Mouse (Mus musculus): Measurements from ENCODE around the gene Col6a1. TPM values are rescaled to one million over a fixed set of nuclear protein-coding genes. Genes with fewer than 3 reads are reported as not detected.

Gene Col6a1
- polyA plus RNA-seq, 1 experiment from 2014 or later = 24.1 TPM

DNA sequence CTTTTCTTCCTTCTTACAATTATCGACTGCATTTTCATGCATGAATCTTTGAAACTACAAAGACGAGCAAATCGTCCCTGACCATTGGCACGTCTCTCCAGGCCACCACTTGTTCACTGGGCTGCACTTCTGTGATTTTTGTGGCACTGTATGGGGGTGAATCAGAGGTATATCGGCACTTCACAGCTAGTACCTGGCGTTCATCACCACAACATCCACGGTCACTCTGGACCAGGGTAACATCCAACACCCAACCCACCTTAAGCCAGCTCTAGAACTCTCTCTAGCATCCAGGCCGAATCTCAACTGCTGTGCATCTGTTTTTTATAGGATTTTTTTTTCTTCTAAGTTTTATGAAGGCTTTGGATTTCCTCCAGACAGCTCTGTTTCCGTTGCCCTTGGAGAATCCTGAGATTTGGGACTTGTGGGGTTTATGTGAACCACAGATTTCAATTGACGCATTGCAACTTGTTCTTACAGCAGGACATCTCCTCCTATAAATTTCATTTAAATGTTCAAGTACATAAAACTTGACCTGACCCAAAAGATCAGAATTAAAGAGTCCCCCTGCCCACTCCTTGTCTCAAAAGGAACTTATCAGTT is 30.6 kb downstream of the Col6a1 start:
- no peaks in the 10 kb centered on the region for H3K9me3 ChIP-seq
- WGBS = 88% methylated on average over 10 of the region's 10 CpGs
- ATAC-seq (ENCODE audit: low FRiP score) = no peak
- no peak overlapping the region for H3K4me3 ChIP-seq
- no peaks in the 10 kb centered on the region for H3K27me3 ChIP-seq
- no peak overlapping the region for H3K4me2 ChIP-seq
- H3K36me3 ChIP-seq = no peaks in the 10 kb centered on the region
- H3K4me1 ChIP-seq (replicated peaks) = no peaks in the 10 kb centered on the region
- no peak overlapping the region for H3K9ac ChIP-seq
- H3K27ac ChIP-seq = no peak overlapping the region

- Histone ChIP-seq H3K27me3 (no peaks in the 10 kb centered on the region), H3K27ac (no peak overlapping the region), H3K4me3 (no peak overlapping the region), H3K36me3 (no peaks in the 10 kb centered on the region), H3K4me1 (replicated peaks) (no peaks in the 10 kb centered on the region), H3K9ac (no peak overlapping the region), H3K4me2 (no peak overlapping the region), H3K9me3 (no peaks in the 10 kb centered on the region)
- 55% methylated on average over 7 of the region's 7 CpGs for WGBS
- no peak for ATAC-seq (ENCODE audit: low FRiP score)
These were observed 31.2 kb downstream of the Col6a1 start for GRCm38 (mm10) chr10:76694765-76695164.

- Histone ChIP-seq H3K27ac (no peak overlapping the region), H3K4me2 (no peak overlapping the region), H3K4me1 (replicated peaks) (no peaks in the 10 kb centered on the region), H3K9me3 (no peaks in the 10 kb centered on the region), H3K27me3 (no peaks in the 10 kb centered on the region), H3K36me3 (no peaks in the 10 kb centered on the region), H3K9ac (no peak overlapping the region), H3K4me3 (no peak overlapping the region)
- 78% methylated on average over 2 of the region's 2 CpGs for WGBS
- no peak for ATAC-seq (ENCODE audit: low FRiP score)
These were observed 32.5 kb downstream of the Col6a1 start for GRCm38 (mm10) chr10:76693446-76693845.

DNA sequence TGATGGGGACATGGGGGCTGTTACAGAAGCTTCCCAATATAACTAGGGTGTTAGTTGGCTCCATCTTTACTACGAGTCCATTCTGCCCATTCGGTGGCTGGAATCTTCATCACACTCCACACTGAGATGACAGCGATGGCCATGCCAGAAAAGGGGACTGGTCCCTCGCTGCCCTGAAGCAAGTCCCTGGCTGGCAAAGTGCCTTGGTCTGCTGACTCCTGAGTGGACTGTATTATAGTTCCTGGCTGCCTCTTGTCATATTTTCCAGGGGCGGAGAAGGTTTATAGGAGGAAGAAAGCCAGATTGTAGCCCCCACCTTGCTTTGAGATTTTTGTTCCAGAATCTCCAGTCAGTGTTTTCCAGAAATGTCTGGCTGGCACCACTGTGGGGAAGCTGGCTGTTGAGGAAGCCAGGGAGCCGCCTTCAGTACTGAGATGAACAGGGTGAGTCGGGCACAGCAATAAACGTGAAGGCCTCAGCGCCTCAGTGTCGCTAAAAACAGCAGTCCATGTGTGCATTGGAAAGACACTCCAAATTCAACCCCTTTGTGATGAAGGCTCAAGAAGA is 40.4 kb downstream of the Col6a1 start:
- ATAC-seq (ENCODE audit: low FRiP score) = no peak
- Histone ChIP-seq H3K9me3 (no peaks in the 10 kb centered on the region), H3K9ac (no peak overlapping the region), H3K4me1 (replicated peaks) (no peaks in the 10 kb centered on the region), H3K4me3 (no peak overlapping the region), H3K27ac (no peak overlapping the region), H3K4me2 (no peak overlapping the region), H3K36me3 (no peaks in the 10 kb centered on the region), H3K27me3 (no peaks in the 10 kb centered on the region)
- 92% methylated on average over 10 of the region's 10 CpGs for WGBS

- H3K9me3 ChIP-seq = no peaks in the 10 kb centered on the region
- no peak overlapping the region for H3K4me2 ChIP-seq
- H3K27ac ChIP-seq = no peak overlapping the region
- H3K36me3 ChIP-seq = no peaks in the 10 kb centered on the region
- no peak for ATAC-seq (ENCODE audit: low FRiP score)
- no peaks in the 10 kb centered on the region for H3K27me3 ChIP-seq
- 51% methylated on average over 12 of the region's 12 CpGs for WGBS
- H3K4me1 ChIP-seq (replicated peaks) = no peaks in the 10 kb centered on the region
- H3K4me3 ChIP-seq = no peak overlapping the region
- no peak overlapping the region for H3K9ac ChIP-seq
These were observed 42.0 kb downstream of the Col6a1 start for GRCm38 (mm10) chr10:76683977-76684376.

GRCm38 (mm10) chr10:76683461-76683860 is 42.5 kb downstream of the Col6a1 start:
- no peak overlapping the region for H3K4me2 ChIP-seq
- no peak overlapping the region for H3K27ac ChIP-seq
- WGBS = 56% methylated on average over 7 of the region's 7 CpGs
- no peaks in the 10 kb centered on the region for H3K4me1 ChIP-seq (replicated peaks)
- no peak for ATAC-seq (ENCODE audit: low FRiP score)
- no peaks in the 10 kb centered on the region for H3K36me3 ChIP-seq
- H3K4me3 ChIP-seq = no peak overlapping the region
- no peaks in the 10 kb centered on the region for H3K9me3 ChIP-seq
- H3K27me3 ChIP-seq = no peaks in the 10 kb centered on the region
- H3K9ac ChIP-seq = no peak overlapping the region

DNA sequence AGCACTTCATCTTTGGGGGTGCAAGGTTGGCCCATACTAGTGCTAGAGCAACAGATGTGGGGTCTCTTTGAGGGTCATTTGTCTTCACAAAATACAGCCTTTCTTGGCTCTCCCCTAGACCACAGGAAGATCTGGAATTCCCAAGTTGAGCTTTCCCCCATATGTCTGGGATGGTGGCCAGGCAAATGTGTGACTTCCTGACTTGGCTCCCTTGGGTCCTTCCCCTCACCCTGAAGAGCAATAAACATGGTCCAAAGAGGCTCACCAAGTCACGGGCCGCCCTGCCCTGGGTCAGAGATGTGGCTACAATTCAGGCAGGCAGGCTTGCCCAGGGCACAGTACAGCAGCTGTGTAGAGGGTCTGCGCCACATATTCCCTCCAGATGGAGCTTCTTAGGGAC is 44.1 kb downstream of the Col6a1 start:
- Histone ChIP-seq H3K9ac (no peak overlapping the region), H3K4me1 (replicated peaks) (no peaks in the 10 kb centered on the region), H3K4me2 (no peak overlapping the region), H3K27me3 (no peaks in the 10 kb centered on the region), H3K27ac (no peak overlapping the region), H3K9me3 (no peaks in the 10 kb centered on the region), H3K4me3 (no peak overlapping the region), H3K36me3 (no peaks in the 10 kb centered on the region)
- WGBS = 85% methylated on average over 3 of the region's 3 CpGs
- ATAC-seq (ENCODE audit: low FRiP score) = no peak

GRCm38 (mm10) chr10:76680758-76681650 is 45.0 kb downstream of the Col6a1 start:
- ATAC-seq (ENCODE audit: low FRiP score) = no peak
- WGBS = 93% methylated on average over 6 of the region's 6 CpGs
- Histone ChIP-seq H3K9ac (no peak overlapping the region), H3K4me1 (replicated peaks) (no peaks in the 10 kb centered on the region), H3K27me3 (no peaks in the 10 kb centered on the region), H3K9me3 (no peaks in the 10 kb centered on the region), H3K27ac (no peak overlapping the region), H3K4me2 (no peak overlapping the region), H3K4me3 (no peak overlapping the region), H3K36me3 (no peaks in the 10 kb centered on the region)

- WGBS = 76% methylated on average over 7 of the region's 7 CpGs
- Histone ChIP-seq H3K27me3 (no peaks in the 10 kb centered on the region), H3K9me3 (no peaks in the 10 kb centered on the region), H3K4me1 (replicated peaks) (no peaks in the 10 kb centered on the region), H3K27ac (no peak overlapping the region), H3K36me3 (no peaks in the 10 kb centered on the region), H3K9ac (no peak overlapping the region), H3K4me3 (no peak overlapping the region), H3K4me2 (no peak overlapping the region)
- ATAC-seq (ENCODE audit: low FRiP score) = no peak
These were observed 47.8 kb downstream of the Col6a1 start for GRCm38 (mm10) chr10:76678122-76678521.

DNA sequence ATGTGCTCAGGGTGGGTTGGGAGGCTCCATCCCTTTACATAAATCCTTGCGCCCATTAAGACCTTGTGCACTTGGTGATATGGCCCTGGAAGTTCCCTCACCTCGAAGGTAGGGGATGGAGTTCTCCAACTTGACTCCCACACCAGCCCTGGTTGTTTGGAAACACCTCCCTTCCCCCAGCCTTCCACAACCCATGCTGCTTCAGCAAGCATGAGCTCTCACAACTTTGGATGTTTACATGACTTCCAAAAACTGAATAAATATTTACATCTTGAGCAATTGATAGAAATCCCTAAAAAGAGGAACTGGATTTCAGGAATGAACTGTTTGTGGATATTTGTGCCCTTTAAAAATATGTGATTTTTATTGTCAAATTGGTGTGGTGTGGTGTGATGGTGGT is 50.7 kb downstream of the Col6a1 start:
- no peak overlapping the region for H3K4me2 ChIP-seq
- no peaks in the 10 kb centered on the region for H3K4me1 ChIP-seq (replicated peaks)
- no peaks in the 10 kb centered on the region for H3K36me3 ChIP-seq
- H3K9ac ChIP-seq = no peak overlapping the region
- no peak for ATAC-seq (ENCODE audit: low FRiP score)
- H3K4me3 ChIP-seq = no peak overlapping the region
- no peak overlapping the region for H3K27ac ChIP-seq
- no peaks in the 10 kb centered on the region for H3K27me3 ChIP-seq
- no peaks in the 10 kb centered on the region for H3K9me3 ChIP-seq
- 82% methylated on average over 2 of the region's 2 CpGs for WGBS

- no peaks in the 10 kb centered on the region for H3K36me3 ChIP-seq
- no peak for ATAC-seq (ENCODE audit: low FRiP score)
- H3K9me3 ChIP-seq = no peaks in the 10 kb centered on the region
- no peaks in the 10 kb centered on the region for H3K4me1 ChIP-seq (replicated peaks)
- H3K9ac ChIP-seq = no peak overlapping the region
- H3K27ac ChIP-seq = no peak overlapping the region
- no peaks in the 10 kb centered on the region for H3K27me3 ChIP-seq
- no peak overlapping the region for H3K4me2 ChIP-seq
- H3K4me3 ChIP-seq = no peak overlapping the region
- 89% methylated on average over 6 of the region's 6 CpGs for WGBS
These were observed 51.4 kb downstream of the Col6a1 start for GRCm38 (mm10) chr10:76674581-76674980.

- Histone ChIP-seq H3K4me2 (no peak overlapping the region), H3K36me3 (no peaks in the 10 kb centered on the region), H3K27ac (no peak overlapping the region), H3K9ac (no peak overlapping the region), H3K4me1 (replicated peaks) (no peaks in the 10 kb centered on the region), H3K4me3 (no peak overlapping the region), H3K9me3 (no peaks in the 10 kb centered on the region), H3K27me3 (no peaks in the 10 kb centered on the region)
- no peak for ATAC-seq (ENCODE audit: low FRiP score)
- WGBS = 87% methylated on average over 9 of the region's 9 CpGs
These were observed 54.0 kb downstream of the Col6a1 start for GRCm38 (mm10) chr10:76671939-76672338.

DNA sequence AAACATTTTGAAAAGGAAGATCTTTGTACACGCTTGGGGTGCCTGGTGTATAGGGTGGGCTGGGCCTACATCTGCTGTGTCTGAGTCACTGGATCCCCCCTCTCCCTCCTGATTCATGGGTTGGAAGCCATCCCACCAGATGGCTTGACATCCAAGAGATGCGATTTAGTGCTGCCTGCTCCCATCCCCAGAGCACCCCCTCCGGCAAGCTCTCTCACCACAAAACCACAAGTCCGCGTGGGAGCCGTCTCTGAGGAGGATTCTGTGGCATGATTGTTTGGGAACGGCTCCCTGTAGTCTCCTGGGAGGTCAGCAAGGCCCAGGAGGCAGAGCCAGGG is 57.1 kb downstream of the Col6a1 start:
- no peak overlapping the region for H3K4me3 ChIP-seq
- H3K36me3 ChIP-seq = no peaks in the 10 kb centered on the region
- H3K4me2 ChIP-seq = no peak overlapping the region
- no peaks in the 10 kb centered on the region for H3K27me3 ChIP-seq
- ATAC-seq (ENCODE audit: low FRiP score) = no peak
- no peaks in the 10 kb centered on the region for H3K4me1 ChIP-seq (replicated peaks)
- no peak overlapping the region for H3K27ac ChIP-seq
- no peaks in the 10 kb centered on the region; the same call in 1 of the 2 replicates for H3K9me3 ChIP-seq
- WGBS = 81% methylated on average over 7 of the region's 7 CpGs
- H3K9ac ChIP-seq = no peak overlapping the region

All from hindbrain, embryonic 13.5 days (tissue).